Mouse (Mus musculus): ENCODE results near the gene C2cd4b.

DNA sequence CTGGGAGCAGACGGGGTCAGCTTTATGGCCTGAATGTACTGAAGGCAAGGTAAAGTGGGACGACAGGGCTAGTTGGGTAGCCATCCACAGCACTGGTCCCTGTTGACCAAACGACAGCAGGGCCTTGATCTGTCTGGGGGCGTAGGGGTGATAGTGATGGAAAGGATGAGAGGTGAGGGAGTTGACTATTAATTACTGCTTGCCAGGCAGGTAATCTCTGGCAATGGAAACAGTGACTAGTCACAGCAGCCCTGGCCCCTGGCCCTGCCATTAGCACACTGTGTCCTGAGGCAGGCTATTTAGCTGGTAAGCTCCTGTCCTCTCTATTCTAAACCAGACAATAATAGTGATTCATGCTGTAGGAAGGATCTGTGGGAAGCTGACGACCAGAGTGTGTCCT, 33.2 kb downstream of the C2cd4b start:
- no peak for TF ChIP-seq CTCF (IDR thresholded peaks at IDR 0.05; ENCODE audit: extremely low read depth, insufficient read depth, insufficient read length, insufficient replicate concordance)
- TF ChIP-seq POLR2A (IDR thresholded peaks at IDR 0.05; ENCODE audit: low read depth, low read length), result no peak
